In the genomic region with DNA sequence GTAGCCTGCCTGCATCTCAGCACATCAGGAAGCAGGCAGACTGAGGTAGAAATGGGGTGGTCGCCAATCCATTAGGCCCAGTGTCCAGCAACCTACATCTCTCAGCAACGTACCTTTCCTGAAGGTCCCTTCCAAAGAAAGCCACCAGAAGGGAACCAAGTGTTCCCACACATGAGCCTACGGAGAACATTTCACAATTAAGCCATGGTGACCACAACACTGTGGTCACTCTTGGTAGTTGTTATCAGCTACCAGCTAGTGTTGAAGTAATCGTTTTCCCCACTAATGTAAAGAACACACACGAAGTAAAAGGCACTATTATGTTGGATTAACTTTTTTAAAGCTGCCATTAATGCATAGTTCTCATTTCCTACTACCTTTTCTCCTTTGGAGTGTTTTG, we compare ENCODE assay signal across 21 mouse cellular contexts. TPM values are rescaled to one million over a fixed set of nuclear protein-coding genes. Genes with fewer than 3 reads are reported as not detected.
DNase-seq lines count a peak whose midpoint lies in the region; ATAC-seq and TF ChIP-seq lines count a peak whose summit lies in the region.
"Had no signal": no experiment of that assay in that cellular context is flagged by ENCODE, and none has a peak within 500 bp of the region (broad histone marks: within the 10 kb centered on the region; RNA-seq: fewer than 3 reads in every experiment).

No protein-coding gene starts in this region.

- no peak for ATAC-seq in liver, postnatal 0 days
- ATAC-seq in liver, embryonic 11.5 days (replicated peaks; ENCODE audit: low FRiP score) = no peak
- ATAC-seq in monocyte, adult 5-6 weeks (replicated peaks; ENCODE audit: insufficient number of reproducible peaks, low FRiP score, low TSS enrichment, poor library complexity, severe bottlenecking) = 0 out of 2 replicates have a peak, but pooled peaks have one; percentile 23
- ATAC-seq: forebrain, embryonic 14.5 days; hindbrain, postnatal 0 days had no signal

- H3K27me3 ChIP-seq in liver, postnatal 0 days (ENCODE audit: insufficient read depth, low read length) = no peaks in the 10 kb centered on the region
- H3K27me3 ChIP-seq in liver, embryonic 11.5 days (replicated peaks; ENCODE audit: control insufficient read depth, insufficient read depth, low read length) = no peaks in the 10 kb centered on the region
- H3K27me3 ChIP-seq: embryonic facial prominence, embryonic 15.5 days; heart, embryonic 13.5 days; hindbrain, embryonic 13.5 days had no signal

- 47% methylated on average over 5 of the region's 5 CpGs for WGBS in liver, postnatal 0 days (ENCODE audit: insufficient replicate concordance)
- 55% methylated on average over 5 of the region's 5 CpGs for WGBS in liver, embryonic 11.5 days
- 8% methylated on average over 5 of the region's 5 CpGs for WGBS in macrophage (ENCODE audit: missing documents)

- no peak for TF ChIP-seq CTCF in liver, postnatal 0 days (IDR thresholded peaks at IDR 0.05; ENCODE audit: low read depth)

- no peak for DNase-seq in liver, postnatal 0 days
- DNase-seq in liver, embryonic 11.5 days (ENCODE audit: low spot score) = no peak
- peak; percentile 8 for DNase-seq in c-Kit-positive CD71-negative TER-119-negative erythroid progenitor cells, embryonic 14.5 days (ENCODE audit: low read depth)
- DNase-seq in adrenal gland, postnatal 25 days = no peak
- no peak for DNase-seq in right cerebral cortex, postnatal 36 days (ENCODE audit: low spot score in 2 of 2)
- DNase-seq: adrenal gland, postnatal 10 days; cerebellum, adult 2 months; cerebellum, postnatal 10 days; embryo, embryonic 11 days; gastrocnemius, postnatal 10 days; heart, postnatal 4 days had no signal

- H3K4me1 ChIP-seq in liver, postnatal 0 days (ENCODE audit: insufficient read depth) = peaks cover 2% of the 10 kb centered on the region; the same call in 1 of the 2 replicates
- no peaks in the 10 kb centered on the region for H3K4me1 ChIP-seq in liver, embryonic 11.5 days (replicated peaks; ENCODE audit: control insufficient read depth, insufficient read depth, low read length)
- H3K4me1 ChIP-seq: embryonic facial prominence, embryonic 15.5 days; hindbrain, embryonic 13.5 days had no signal

- peak overlapping the region; percentile 34; the same call in 1 of the 2 replicates for H3K27ac ChIP-seq in liver, postnatal 0 days (ENCODE audit: low read depth)
- no peak overlapping the region for H3K27ac ChIP-seq in liver, embryonic 11.5 days (ENCODE audit: low read depth, low read length)
- peak overlapping the region; percentile 39; the same call in 1 of the 2 replicates for H3K27ac ChIP-seq in macrophage
- H3K27ac ChIP-seq: embryonic facial prominence, embryonic 15.5 days; forebrain, embryonic 10.5 days; heart, embryonic 13.5 days; hindbrain, embryonic 13.5 days; hindbrain, postnatal 0 days had no signal

- TF ChIP-seq EP300 in liver, postnatal 0 days (IDR thresholded peaks at IDR 0.05; ENCODE audit: low read depth) = no peak

- H3K9ac ChIP-seq in liver, postnatal 0 days (replicated peaks) = no peak overlapping the region
- H3K9ac ChIP-seq in liver, embryonic 11.5 days (ENCODE audit: low read depth, low read length) = no peak overlapping the region
- H3K9ac ChIP-seq: embryonic facial prominence, embryonic 15.5 days; heart, embryonic 13.5 days; hindbrain, embryonic 13.5 days had no signal

- no peak overlapping the region for H3K4me3 ChIP-seq in liver, postnatal 0 days (ENCODE audit: low read depth, low read length)
- no peak overlapping the region for H3K4me3 ChIP-seq in liver, embryonic 11.5 days (ENCODE audit: low read depth, low read length)
- H3K4me3 ChIP-seq in macrophage (ENCODE audit: inconsistent target) = no peak overlapping the region
- H3K4me3 ChIP-seq: embryonic facial prominence, embryonic 15.5 days; erythroblast, embryonic 14.5 days; forebrain, embryonic 10.5 days; heart, embryonic 13.5 days; hindbrain, embryonic 13.5 days had no signal

- H3K9me3 ChIP-seq in liver, postnatal 0 days (ENCODE audit: low read length) = no peaks in the 10 kb centered on the region
- no peaks in the 10 kb centered on the region for H3K9me3 ChIP-seq in liver, embryonic 11.5 days (ENCODE audit: control insufficient read depth, low read length)
- H3K9me3 ChIP-seq: embryonic facial prominence, embryonic 15.5 days; forebrain, embryonic 10.5 days; G1E; heart, embryonic 13.5 days; hindbrain, embryonic 13.5 days had no signal

- H3K4me2 ChIP-seq in liver, postnatal 0 days (ENCODE audit: low read depth, low read length) = no peak overlapping the region
- no peak overlapping the region for H3K4me2 ChIP-seq in liver, embryonic 11.5 days
- H3K4me2 ChIP-seq: embryonic facial prominence, embryonic 15.5 days; heart, embryonic 13.5 days; hindbrain, embryonic 13.5 days had no signal

- H3K79me2 ChIP-seq in macrophage (ENCODE audit: inconsistent target) = no peaks in the 10 kb centered on the region

- no peaks in the 10 kb centered on the region for H3K36me3 ChIP-seq in liver, postnatal 0 days (replicated peaks; ENCODE audit: insufficient read depth, low read length)
- H3K36me3 ChIP-seq in liver, embryonic 11.5 days (ENCODE audit: control insufficient read depth, insufficient read depth, low read length) = no peaks in the 10 kb centered on the region
- H3K36me3 ChIP-seq in macrophage (ENCODE audit: inconsistent target) = no peaks in the 10 kb centered on the region
- H3K36me3 ChIP-seq: embryonic facial prominence, embryonic 15.5 days; forebrain, embryonic 10.5 days; G1E; heart, embryonic 13.5 days; hindbrain, embryonic 13.5 days had no signal

RNA-seq across cellular contexts. Expression of a gene that starts 37.2 kb away (rescaled TPM):
- polyA plus RNA-seq in liver, postnatal 0 days (2015; fragmentation: Nextera tagmentation; extraction: Ambion mirVana) = 0.02 TPM in 1 of 2 replicates, not detected in the other
- 2.7 TPM in 2 replicates for polyA plus RNA-seq in liver, embryonic 11.5 days (2014; fragmentation: Nextera tagmentation; extraction: Ambion mirVana)
- total RNA-seq in macrophage (2018; cell fraction: chromatin; rRNA removed) = 1 to 10 TPM in 1 of 26 experiments, not detected in 25; 1.1 TPM
- total RNA-seq in macrophage (2018; cell fraction: cytosol; rRNA removed) = under 1 TPM in 2 of 26 experiments, not detected in 24; under 0.01 to 0.05 TPM
- under 1 TPM in 1 of 26 experiments, not detected in 25; 0.31 TPM for total RNA-seq in macrophage (2018; cell fraction: nucleus; rRNA removed)
- polyA plus RNA-seq in macrophage (2018) = not detected in 3 replicates
- total RNA-seq in monocyte, adult 5-6 weeks (2017) = not detected in 3 replicates
- total RNA-seq in adrenal gland, postnatal 25 days (2021) = 2.6 TPM in 2 replicates
- polyA plus RNA-seq: erythroblast, embryonic 14.5 days had no signal
